12 mouse cellular contexts compared by ENCODE assay signal in the genomic region with DNA sequence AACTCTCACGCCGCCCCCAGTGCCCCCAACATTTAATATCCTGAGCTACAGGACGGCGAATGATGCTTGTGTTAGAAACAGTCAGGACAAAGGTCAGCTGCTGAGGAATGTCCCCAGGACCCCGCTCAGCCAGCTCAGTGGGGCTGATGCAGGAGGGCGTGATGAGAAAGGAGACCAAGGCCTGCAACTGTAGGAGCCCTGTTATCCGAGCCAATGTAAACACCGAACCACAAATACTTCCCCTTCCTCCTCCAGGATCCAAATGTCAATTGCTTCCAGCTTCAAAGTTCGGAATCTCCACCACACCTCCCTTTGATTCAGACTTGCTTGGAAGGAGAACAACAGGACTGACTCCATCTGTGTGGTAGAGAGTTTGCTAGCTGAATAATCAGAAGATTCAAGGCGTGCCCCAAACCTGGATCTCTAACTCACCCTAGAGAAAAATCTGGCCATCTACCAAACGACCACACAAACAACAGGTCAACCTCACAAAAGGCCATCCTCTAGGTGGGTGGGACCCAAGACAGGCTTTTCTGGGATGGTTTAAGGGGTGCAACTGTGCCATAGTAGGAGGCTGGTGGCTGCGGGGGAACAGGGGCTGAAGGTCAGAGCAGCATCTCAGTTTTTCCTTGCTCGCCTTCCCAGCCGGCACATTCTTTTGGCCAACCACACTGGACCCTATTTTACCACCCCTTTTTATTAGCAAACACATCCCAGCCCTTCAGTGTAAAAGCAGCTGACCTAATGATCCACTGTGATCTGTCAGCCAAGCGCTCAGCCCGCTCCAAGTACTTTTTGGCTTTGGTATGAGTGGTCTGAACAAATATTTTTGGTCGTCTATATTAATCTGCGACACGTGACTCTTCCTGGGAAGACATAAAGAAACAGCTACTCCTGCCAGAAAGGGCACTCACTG.
A peak's percentile ranks its signal among the peaks of the same experiment; 100 is the strongest.
DNase-seq lines count a peak whose midpoint lies in the region; ATAC-seq and TF ChIP-seq lines count a peak whose summit lies in the region.
"Had no signal": no experiment of that assay in that cellular context is flagged by ENCODE, and none has a peak within 500 bp of the region (broad histone marks: within the 10 kb centered on the region; RNA-seq: fewer than 3 reads in every experiment).

No protein-coding gene starts in this region.

- TF ChIP-seq CTCF in kidney, adult 2 months (conservative IDR thresholded peaks at IDR 0.05; ENCODE audit: insufficient read depth, insufficient read length, low read depth, low read length): no peak

- no peak overlapping the region for H3K4me3 ChIP-seq in kidney, adult 2 months (ENCODE audit: insufficient read depth, low read depth, low read length)
- H3K4me3 ChIP-seq in embryonic facial prominence, embryonic 11.5 days (ENCODE audit: low read depth, low read length): no peak overlapping the region
- H3K4me3 ChIP-seq in midbrain, embryonic 11.5 days (ENCODE audit: low read depth, low read length): no peak overlapping the region

- H3K4me1 ChIP-seq in kidney, adult 2 months (ENCODE audit: control insufficient read depth, insufficient read depth, low read length): no peaks in the 10 kb centered on the region; the same call in 1 of the 2 replicates
- peaks cover 2% of the 10 kb centered on the region; the same call in 1 of the 2 replicates for H3K4me1 ChIP-seq in embryonic facial prominence, embryonic 11.5 days (ENCODE audit: control insufficient read depth, insufficient read depth, low read length)
- peaks cover 9% of the 10 kb centered on the region for H3K4me1 ChIP-seq in midbrain, embryonic 11.5 days (ENCODE audit: control insufficient read depth, insufficient read depth, low read length)

- H3K27me3 ChIP-seq in kidney, adult 2 months (replicated peaks; ENCODE audit: control insufficient read depth, insufficient read depth, low read length): no peaks in the 10 kb centered on the region
- H3K27me3 ChIP-seq in embryonic facial prominence, embryonic 11.5 days (ENCODE audit: control insufficient read depth, insufficient read depth, low read length): no peaks in the 10 kb centered on the region
- no peaks in the 10 kb centered on the region for H3K27me3 ChIP-seq in midbrain, embryonic 11.5 days (ENCODE audit: control insufficient read depth, insufficient read depth, low read length)

- H3K9ac ChIP-seq in embryonic facial prominence, embryonic 11.5 days (replicated peaks; ENCODE audit: low read length): no peak overlapping the region
- H3K9ac ChIP-seq in midbrain, embryonic 11.5 days (ENCODE audit: low read length): no peak overlapping the region
- H3K9ac ChIP-seq: liver, embryonic 14.5 days had no signal

- no peak for ATAC-seq in embryonic facial prominence, embryonic 11.5 days (replicated peaks; ENCODE audit: insufficient number of reproducible peaks, low FRiP score, low TSS enrichment, low read depth)
- no peak for ATAC-seq in midbrain, embryonic 11.5 days (ENCODE audit: low FRiP score)

- 43% methylated on average over 19 of the region's 19 CpGs for WGBS in kidney, adult 2 months
- 35% methylated on average over 19 of the region's 19 CpGs for WGBS in embryonic facial prominence, embryonic 11.5 days
- 54% methylated on average over 19 of the region's 19 CpGs for WGBS in midbrain, embryonic 11.5 days

- peak; percentile 31 for DNase-seq in kidney, adult 2 months
- no peak for DNase-seq in kidney, postnatal 4 days
- DNase-seq in NIH3T3 (ENCODE audit: low read depth): peak; percentile 3
- peak; percentile 68 for DNase-seq in embryonic facial prominence, embryonic 11.5 days (ENCODE audit: low spot score)
- DNase-seq in lung, postnatal 25 days (ENCODE audit: low spot score): peak; percentile 28
- DNase-seq in midbrain, embryonic 11.5 days (ENCODE audit: low spot score, missing footprints): no peak
- no peak for DNase-seq in adrenal gland, postnatal 36 days
- DNase-seq: adrenal gland, postnatal 25 days; cerebellum, adult 8-10 months; layer of hippocampus, postnatal 36 days; thymus, adult 2 months had no signal

- H3K9me3 ChIP-seq in embryonic facial prominence, embryonic 11.5 days (replicated peaks; ENCODE audit: control insufficient read depth, low read length): no peaks in the 10 kb centered on the region
- H3K9me3 ChIP-seq in midbrain, embryonic 11.5 days (ENCODE audit: control insufficient read depth, low read length): no peaks in the 10 kb centered on the region

- H3K36me3 ChIP-seq in kidney, adult 2 months (ENCODE audit: control insufficient read depth, insufficient read depth, low read length): no peaks in the 10 kb centered on the region
- H3K36me3 ChIP-seq in embryonic facial prominence, embryonic 11.5 days (replicated peaks; ENCODE audit: control insufficient read depth, insufficient read depth, low read depth, low read length): no peaks in the 10 kb centered on the region
- H3K36me3 ChIP-seq in midbrain, embryonic 11.5 days (ENCODE audit: control insufficient read depth, insufficient read depth, low read length): no peaks in the 10 kb centered on the region

- no peak for TF ChIP-seq POLR2A in kidney, adult 2 months (IDR thresholded peaks at IDR 0.05; ENCODE audit: low read depth, low read length)

- peak overlapping the region; percentile 19; the same call in 1 of the 2 replicates for H3K27ac ChIP-seq in kidney, adult 2 months (ENCODE audit: insufficient read depth, low read depth, low read length)
- H3K27ac ChIP-seq in embryonic facial prominence, embryonic 11.5 days (replicated peaks; ENCODE audit: low read depth, low read length): no peak overlapping the region
- H3K27ac ChIP-seq in midbrain, embryonic 11.5 days (ENCODE audit: low read depth, low read length): no peak overlapping the region
- H3K27ac ChIP-seq: liver, embryonic 14.5 days had no signal

- no peak overlapping the region for H3K4me2 ChIP-seq in embryonic facial prominence, embryonic 11.5 days (ENCODE audit: low read depth, low read length)
- H3K4me2 ChIP-seq in midbrain, embryonic 11.5 days: no peak overlapping the region

Comparison
In these comparisons a context has a peak if more than half of its experiments do, and no peak if none do; other contexts are left out.
1. DNase-seq: peak in kidney, adult 2 months (single experiment), NIH3T3 (single experiment), embryonic facial prominence, embryonic 11.5 days (single experiment) and lung, postnatal 25 days (single experiment); none in kidney, postnatal 4 days (0 of 2), midbrain, embryonic 11.5 days (single experiment) and adrenal gland, postnatal 36 days (0 of 2).